Mouse (Mus musculus) cerebellum, adult (tissue): Measurements from ENCODE around the gene Slc17a4.

ENCODE experiments used
- ATAC-seq: cut with Nextera tagmentation; 2 replicates; pipeline ENCODE4 v1.9.2; 2017; ENCODE audit warnings: mild to moderate bottlenecking, moderate library complexity, mixed read lengths; ENCODE audit not compliant: insufficient number of reproducible peaks, low FRiP score, low TSS enrichment

Slc17a4 gene

GRCm38 (mm10) chr13:23893269-23893593, 21.6 kb downstream of the Slc17a4 start:
- ATAC-seq, result no peak

DNA sequence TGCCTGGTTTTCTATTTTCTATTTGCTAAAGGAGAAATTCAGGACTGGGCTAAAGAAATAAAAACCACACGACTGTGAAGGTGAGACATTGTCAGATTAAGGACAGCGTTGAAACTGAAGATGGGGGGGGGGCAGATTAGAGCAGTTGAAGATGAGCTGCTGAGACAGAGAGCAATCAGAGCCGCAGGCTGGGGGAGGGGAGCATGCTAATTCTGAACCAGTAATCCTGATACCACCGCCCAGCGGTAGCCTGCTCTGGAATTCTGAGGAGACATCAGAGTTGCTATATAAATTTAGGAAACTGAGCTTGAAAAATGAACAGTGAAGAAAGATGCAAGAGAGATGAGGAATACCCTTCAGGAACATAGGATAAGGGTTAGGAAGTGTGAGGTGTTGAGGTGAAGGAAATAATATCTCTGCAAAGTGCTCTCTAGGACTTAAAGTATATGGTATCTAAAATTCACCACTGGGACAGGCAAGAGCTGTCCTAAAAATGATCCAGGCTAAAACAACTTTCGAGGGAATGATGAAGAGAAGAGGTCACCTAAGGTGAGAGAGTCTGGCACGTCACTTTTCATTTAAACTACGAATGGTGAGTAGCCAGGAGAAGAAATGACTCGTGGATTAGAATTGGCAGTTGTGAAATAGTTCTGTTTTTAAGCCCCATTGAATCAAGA, 22.1 kb downstream of the Slc17a4 start:
- ATAC-seq, result no peak

DNA sequence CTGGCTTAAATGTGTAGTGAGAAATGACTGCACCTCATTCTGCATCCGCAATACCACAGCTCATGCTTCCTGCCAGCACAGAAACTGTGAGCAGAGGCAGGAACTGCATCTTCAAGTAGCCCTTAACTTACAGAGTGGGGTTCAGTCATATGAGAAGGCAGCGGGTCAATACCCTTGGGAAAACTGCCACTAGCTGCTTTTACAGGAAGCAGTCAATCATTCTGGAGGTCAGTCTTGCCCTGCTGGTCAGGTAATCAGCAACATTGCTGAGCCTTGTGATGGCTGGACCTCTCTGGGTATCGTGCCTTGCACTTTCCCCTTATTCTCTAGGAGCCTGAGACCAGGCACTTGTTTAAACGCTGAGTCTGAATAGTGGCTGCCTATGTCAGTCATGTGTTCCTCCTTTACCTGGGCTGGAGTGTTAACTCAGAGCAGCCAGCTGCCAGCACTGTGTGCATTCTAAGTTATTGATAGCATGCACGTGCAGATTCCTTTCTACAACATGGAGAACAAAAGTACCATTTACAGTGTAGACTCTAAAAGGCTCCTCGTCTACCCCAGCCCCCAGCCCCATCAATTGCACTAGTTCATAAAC, 25.7 kb downstream of the Slc17a4 start:
- no peak for ATAC-seq

DNA sequence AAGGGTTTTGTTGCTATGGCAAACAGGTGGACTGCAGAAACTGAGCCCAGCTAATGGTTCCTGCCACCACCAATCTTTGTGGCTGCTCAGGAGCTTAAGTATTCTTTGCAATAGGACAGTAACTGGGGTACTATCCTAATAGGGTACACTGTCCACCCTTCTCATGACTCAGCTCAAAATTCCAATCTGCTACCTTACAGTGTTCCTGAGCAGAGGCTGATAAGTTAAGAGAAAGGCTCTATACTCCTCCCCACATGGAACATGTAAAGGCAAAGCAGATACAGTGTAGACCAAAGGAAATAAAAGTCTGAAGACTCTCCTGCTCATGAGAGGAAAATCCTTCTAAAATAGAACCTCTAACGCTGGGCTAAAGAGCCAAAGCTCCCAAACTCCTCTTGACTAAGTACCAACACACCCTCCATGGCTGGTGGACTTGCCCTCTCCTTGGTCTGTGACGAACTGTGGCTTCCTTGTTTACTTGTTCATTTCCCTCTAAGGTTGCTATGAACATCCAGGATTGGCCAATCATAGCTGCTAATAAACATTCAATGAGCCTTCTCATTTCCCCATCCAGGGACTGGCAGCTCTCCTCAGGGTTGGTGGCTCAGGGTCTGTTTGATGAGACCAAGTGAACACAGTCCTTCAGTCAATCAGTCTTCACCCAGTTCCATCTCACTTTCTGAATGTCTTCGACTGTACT, 27.6 kb downstream of the Slc17a4 start:
- ATAC-seq, result no peak

- ATAC-seq, result no peak
These were observed 29.3 kb downstream of the Slc17a4 start for GRCm38 (mm10) chr13:23885540-23885939.

DNA sequence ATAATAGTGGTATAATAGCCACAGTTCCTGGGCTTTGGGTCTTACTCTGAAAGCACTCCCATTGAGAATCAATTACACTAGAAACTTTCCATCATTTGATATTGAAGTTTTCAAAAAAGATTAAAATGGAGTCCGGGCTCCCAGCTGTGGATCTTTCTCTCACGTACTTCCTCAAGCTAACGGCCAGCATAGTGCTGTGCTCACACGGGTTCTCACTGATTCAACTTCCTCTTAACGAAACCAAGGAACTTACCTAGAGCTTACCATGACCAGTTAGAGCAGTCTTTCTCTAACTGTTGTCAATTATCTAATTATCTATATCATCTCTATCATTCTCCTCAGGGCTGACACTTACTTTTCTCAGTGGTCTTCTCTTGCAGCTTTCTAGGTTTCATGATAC, 35.2 kb downstream of the Slc17a4 start:
- ATAC-seq, result no peak

- ATAC-seq, result no peak
These were observed 35.7 kb downstream of the Slc17a4 start for GRCm38 (mm10) chr13:23879106-23879505.

GRCm38 (mm10) chr13:23873141-23873540, 41.7 kb downstream of the Slc17a4 start:
- ATAC-seq, result no peak

DNA sequence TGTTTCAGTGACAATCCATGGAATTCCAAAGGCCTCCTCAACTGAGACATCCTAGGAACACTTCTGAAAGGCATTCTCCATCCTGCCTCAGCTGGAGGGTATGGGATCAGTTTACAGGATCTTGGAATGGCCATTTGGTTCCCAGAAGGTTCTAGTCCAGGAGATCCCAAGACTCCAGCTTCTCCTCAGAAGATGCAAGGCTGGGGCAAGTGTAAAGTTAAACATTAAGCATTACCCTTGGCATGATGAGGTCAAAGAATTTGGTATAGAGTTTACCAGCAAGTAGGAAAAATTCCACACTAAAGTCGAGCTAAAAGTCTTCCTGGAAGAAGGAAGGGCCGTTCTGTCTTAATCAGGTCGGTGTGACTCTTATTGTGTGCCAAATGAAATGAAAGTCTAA, 44.8 kb downstream of the Slc17a4 start:
- ATAC-seq, result no peak

- no peak for ATAC-seq
These were observed 45.8 kb downstream of the Slc17a4 start for GRCm38 (mm10) chr13:23868790-23869533.

GRCm38 (mm10) chr13:23867405-23867804, 47.4 kb downstream of the Slc17a4 start, which contains the start of gene Slc17a1:
Gene Slc17a1, plus strand, starts transcription at chr13:23867750.
- ATAC-seq, result no peak

DNA sequence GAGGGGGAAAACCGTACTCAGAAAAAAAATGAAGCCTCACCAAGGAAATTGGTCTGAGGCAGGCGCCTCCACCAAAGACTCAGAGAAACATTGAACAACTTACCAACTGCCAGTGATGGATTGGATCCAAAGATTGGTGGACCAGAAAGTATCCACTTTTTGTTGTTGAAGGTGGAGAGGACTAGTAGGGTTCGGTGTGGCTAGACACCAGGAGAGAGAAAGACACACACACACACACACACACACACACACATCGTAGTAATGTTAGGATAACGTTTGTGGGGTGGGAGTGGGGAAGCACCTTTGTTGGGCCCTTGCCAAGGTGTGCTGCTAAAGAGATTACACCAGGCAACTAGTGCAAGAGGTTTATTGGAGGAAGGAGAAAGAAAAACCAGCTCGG, 47.8 kb downstream of the Slc17a4 start:
- ATAC-seq, result no peak

GRCm38 (mm10) chr13:23866086-23866710, 48.6 kb downstream of the Slc17a4 start:
- ATAC-seq, result no peak

DNA sequence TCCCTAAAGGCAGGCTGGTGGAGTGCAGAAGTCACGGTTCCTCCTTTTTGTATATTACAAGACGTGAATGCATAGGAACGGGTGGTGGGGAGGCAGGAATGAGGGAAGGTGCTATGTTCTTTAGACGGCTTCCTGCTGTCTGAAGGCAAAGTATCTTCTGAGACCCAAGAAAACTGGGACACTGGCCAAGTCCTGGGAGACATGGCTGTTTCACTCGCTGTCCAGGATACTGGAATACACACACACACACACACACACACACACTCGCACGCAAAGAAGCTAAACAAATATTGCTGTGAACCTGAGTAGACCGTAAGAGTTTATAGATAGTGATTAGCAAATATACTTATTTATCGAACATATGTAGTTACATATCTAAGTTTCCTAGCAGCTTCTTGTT, 50.1 kb downstream of the Slc17a4 start:
- no peak for ATAC-seq

DNA sequence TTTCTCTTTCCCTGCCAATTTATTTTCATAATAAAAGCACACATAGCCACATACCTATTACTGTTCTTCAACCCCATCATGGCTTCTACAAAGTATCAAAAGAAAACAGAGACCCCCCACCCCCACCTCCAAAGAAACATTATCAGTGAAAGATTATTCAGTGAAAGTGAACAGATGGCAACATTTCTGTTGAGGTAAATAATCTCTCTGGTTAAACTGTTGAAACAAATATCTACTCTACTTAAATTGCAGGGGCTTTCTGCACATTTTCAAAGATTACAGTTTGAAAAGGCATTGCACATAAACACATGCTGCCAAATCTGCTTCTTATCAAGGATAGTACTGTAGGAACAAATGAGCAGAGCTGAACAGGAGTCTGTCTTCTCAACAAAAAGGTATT, 53.0 kb downstream of the Slc17a4 start:
- ATAC-seq, result no peak

- no peak for ATAC-seq
These were observed 58.4 kb downstream of the Slc17a4 start for GRCm38 (mm10) chr13:23856401-23856800.

DNA sequence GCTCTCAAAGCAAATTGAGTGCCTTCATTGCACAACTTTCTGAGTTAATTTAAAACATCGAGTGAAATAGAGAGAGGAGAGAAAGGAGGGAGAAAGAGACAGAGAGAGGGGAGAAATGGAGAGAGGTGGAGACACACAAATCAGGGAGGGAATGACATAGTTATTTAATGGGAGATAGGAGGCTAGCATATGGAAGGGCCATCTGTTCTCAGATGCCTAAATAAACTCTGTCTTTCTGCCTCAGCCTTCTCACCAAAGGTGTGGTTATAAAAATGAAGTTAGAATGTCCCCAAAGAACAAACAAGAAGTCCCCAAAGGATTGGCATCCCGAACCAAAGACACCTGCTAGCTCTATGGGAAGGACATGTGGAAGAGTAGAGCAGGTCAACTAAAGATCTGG, 65.5 kb downstream of the Slc17a4 start:
- no peak for ATAC-seq
